Comparison of ENCODE assay signal across 9 mouse cellular contexts in the genomic region with DNA sequence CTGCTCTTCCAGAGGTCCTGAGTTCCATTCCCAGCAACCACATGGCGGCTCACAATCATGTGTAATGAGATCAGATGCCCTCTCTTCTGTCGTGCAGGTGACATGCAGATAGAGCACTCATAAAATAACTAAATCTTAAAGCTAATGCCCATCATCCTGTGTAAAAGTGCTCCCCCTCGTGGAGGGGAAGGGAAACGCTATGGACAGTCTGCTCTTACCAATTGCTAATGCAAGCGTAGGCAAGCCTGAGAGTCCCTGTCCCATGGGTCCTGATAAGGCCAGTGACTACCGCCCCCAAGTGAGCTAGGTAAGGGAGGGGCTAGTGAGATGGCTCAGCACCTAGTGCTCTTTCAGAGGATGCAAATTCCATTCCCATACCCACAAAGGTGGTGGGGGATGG. TPM values are rescaled to one million over a fixed set of nuclear protein-coding genes. Genes with fewer than 3 reads are reported as not detected.
A peak's percentile ranks its signal among the peaks of the same experiment; 100 is the strongest.
DNase-seq lines count a peak whose midpoint lies in the region; ATAC-seq and TF ChIP-seq lines count a peak whose summit lies in the region.
"Had no signal": no experiment of that assay in that cellular context is flagged by ENCODE, and none has a peak within 500 bp of the region (broad histone marks: within the 10 kb centered on the region; RNA-seq: fewer than 3 reads in every experiment).

No protein-coding gene starts in this region.

- peak; percentile 82 for DNase-seq in kidney, adult 18-20 months
- DNase-seq in ES-E14 (ENCODE audit: low read depth, low spot score): peak; percentile 73
- peak; percentile 86 for DNase-seq in c-Kit-positive CD71-negative TER-119-negative erythroid progenitor cells, embryonic 14.5 days (ENCODE audit: low read depth)
- peak; percentile 67 for DNase-seq in liver, embryonic 13.5 days

- H3K27ac ChIP-seq in kidney, embryonic 16.5 days (ENCODE audit: low read length): no peak overlapping the region
- H3K27ac ChIP-seq in ES-E14 (ENCODE audit: insufficient read depth, low read depth, low read length, poor library complexity, severe bottlenecking): no peak overlapping the region
- H3K27ac ChIP-seq in liver, embryonic 13.5 days: no peak overlapping the region
- H3K27ac ChIP-seq in small intestine, adult 2 months (ENCODE audit: insufficient read depth, low read depth, low read length): no peak overlapping the region
- H3K27ac ChIP-seq in hindbrain, embryonic 16.5 days (ENCODE audit: low read depth, low read length): no peak overlapping the region
- H3K27ac ChIP-seq: neural tube, embryonic 13.5 days had no signal

- H3K9ac ChIP-seq in kidney, embryonic 16.5 days (replicated peaks; ENCODE audit: low read length): no peak overlapping the region
- H3K9ac ChIP-seq in ES-E14 (ENCODE audit: insufficient read depth, low read depth, low read length, poor library complexity, severe bottlenecking): no peak overlapping the region
- no peak overlapping the region for H3K9ac ChIP-seq in liver, embryonic 13.5 days
- no peak overlapping the region for H3K9ac ChIP-seq in hindbrain, embryonic 16.5 days (ENCODE audit: low read depth, low read length)
- H3K9ac ChIP-seq: neural tube, embryonic 13.5 days had no signal

- 21% methylated on average over 6 of the region's 6 CpGs for WGBS in kidney, embryonic 16.5 days
- 5% methylated on average over 6 of the region's 6 CpGs for WGBS in liver, embryonic 13.5 days (ENCODE audit: insufficient replicate concordance)
- WGBS in small intestine, adult 2 months: 6% methylated on average over 6 of the region's 6 CpGs
- 22% methylated on average over 6 of the region's 6 CpGs for WGBS in hindbrain, embryonic 16.5 days

- no peaks in the 10 kb centered on the region for H3K4me1 ChIP-seq in kidney, embryonic 16.5 days (ENCODE audit: insufficient read depth, low read length)
- H3K4me1 ChIP-seq in ES-E14 (ENCODE audit: control insufficient read depth in 2 of 2, insufficient read depth in 2 of 2, low read length in 2 of 2, poor library complexity in 1 of 2): peaks cover 0 to 4% of the 10 kb centered on the region in 2 experiments; a peak in 1 of 4 replicates
- H3K4me1 ChIP-seq in liver, embryonic 13.5 days (replicated peaks): peaks cover 30% of the 10 kb centered on the region
- H3K4me1 ChIP-seq in small intestine, adult 2 months (ENCODE audit: control insufficient read depth, insufficient read depth, insufficient read length, low read length): peaks cover 2% of the 10 kb centered on the region; the same call in 1 of the 2 replicates
- H3K4me1 ChIP-seq in hindbrain, embryonic 16.5 days (ENCODE audit: control insufficient read depth, insufficient read depth, low read depth, low read length): no peaks in the 10 kb centered on the region
- H3K4me1 ChIP-seq: neural tube, embryonic 13.5 days had no signal

- H3K4me2 ChIP-seq in kidney, embryonic 16.5 days (replicated peaks; ENCODE audit: low read depth, low read length): no peak overlapping the region
- H3K4me2 ChIP-seq in liver, embryonic 13.5 days: no peak overlapping the region
- no peak overlapping the region for H3K4me2 ChIP-seq in hindbrain, embryonic 16.5 days (ENCODE audit: low read length)
- H3K4me2 ChIP-seq: neural tube, embryonic 13.5 days had no signal

- H3K36me3 ChIP-seq in kidney, embryonic 16.5 days (ENCODE audit: insufficient read depth, low read length): peaks cover 56% of the 10 kb centered on the region
- H3K36me3 ChIP-seq in ES-E14 (ENCODE audit: control insufficient read depth, insufficient read depth, low read length, poor library complexity, severe bottlenecking): peaks cover 7% of the 10 kb centered on the region; the same call in 1 of the 2 replicates
- peaks cover 39% of the 10 kb centered on the region for H3K36me3 ChIP-seq in liver, embryonic 13.5 days
- peaks cover 21% of the 10 kb centered on the region for H3K36me3 ChIP-seq in small intestine, adult 2 months (ENCODE audit: control insufficient read depth, insufficient read depth, low read length)
- peaks cover 13% of the 10 kb centered on the region for H3K36me3 ChIP-seq in hindbrain, embryonic 16.5 days (ENCODE audit: control insufficient read depth, insufficient read depth, low read length)

- H3K27me3 ChIP-seq in kidney, embryonic 16.5 days (ENCODE audit: insufficient read depth, low read length): no peaks in the 10 kb centered on the region
- H3K27me3 ChIP-seq in liver, embryonic 13.5 days: no peaks in the 10 kb centered on the region
- H3K27me3 ChIP-seq in small intestine, adult 2 months (ENCODE audit: control insufficient read depth, insufficient read depth, low read length): no peaks in the 10 kb centered on the region
- H3K27me3 ChIP-seq in hindbrain, embryonic 16.5 days (replicated peaks; ENCODE audit: control insufficient read depth, insufficient read depth, low read length): no peaks in the 10 kb centered on the region
- H3K27me3 ChIP-seq: neural tube, embryonic 13.5 days had no signal

- TF ChIP-seq CTCF in small intestine, adult 2 months (IDR thresholded peaks at IDR 0.05; ENCODE audit: extremely low read depth, insufficient read length, insufficient replicate concordance, low read depth, low read length): peak; percentile 48; the same call in 1 of the 2 replicates

- H3K4me3 ChIP-seq in kidney, embryonic 16.5 days (ENCODE audit: low read length): no peak overlapping the region
- H3K4me3 ChIP-seq in ES-E14 (ENCODE audit: insufficient read depth in 1 of 2, low read depth in 1 of 2, low read length in 2 of 2, poor library complexity in 1 of 2, severe bottlenecking in 1 of 2): no peak overlapping the region
- no peak overlapping the region for H3K4me3 ChIP-seq in liver, embryonic 13.5 days (replicated peaks)
- H3K4me3 ChIP-seq in small intestine, adult 2 months (ENCODE audit: low read depth, low read length): no peak overlapping the region
- H3K4me3 ChIP-seq in hindbrain, embryonic 16.5 days (ENCODE audit: low read length): no peak overlapping the region
- H3K4me3 ChIP-seq: neural tube, embryonic 13.5 days had no signal

- TF ChIP-seq POLR2A in small intestine, adult 2 months (IDR thresholded peaks at IDR 0.05; ENCODE audit: low read depth, low read length): no peak

- ATAC-seq in kidney, embryonic 16.5 days (ENCODE audit: low FRiP score, low TSS enrichment): no peak; the same call in 1 of the 2 replicates
- ATAC-seq in granulocyte monocyte progenitor cell, adult 5-6 weeks (replicated peaks; ENCODE audit: poor library complexity, severe bottlenecking): peak; percentile 67
- ATAC-seq in liver, embryonic 13.5 days (ENCODE audit: low read depth): peak; percentile 60
- no peak for ATAC-seq in hindbrain, embryonic 16.5 days

- H3K9me3 ChIP-seq in kidney, embryonic 16.5 days (ENCODE audit: low read length): no peaks in the 10 kb centered on the region
- no peaks in the 10 kb centered on the region for H3K9me3 ChIP-seq in ES-E14 (ENCODE audit: control insufficient read depth, insufficient read depth, low read depth, low read length)
- no peaks in the 10 kb centered on the region for H3K9me3 ChIP-seq in liver, embryonic 13.5 days (replicated peaks)
- H3K9me3 ChIP-seq in hindbrain, embryonic 16.5 days (ENCODE audit: control insufficient read depth, low read length): no peaks in the 10 kb centered on the region
- H3K9me3 ChIP-seq: neural tube, embryonic 13.5 days had no signal

- in situ Hi-C loops in ES-E14 (cut with MboI; ENCODE audit: low sequenced_read_pairs in 2 of 2, unreplicated experiment in 2 of 2): no loop called here

RNA-seq across cellular contexts. Expression of a gene that starts 3.2 kb away (rescaled TPM):
- polyA plus RNA-seq in kidney, embryonic 16.5 days (2015; fragmentation: Nextera tagmentation; extraction: Ambion mirVana): 4.0 and 6.0 TPM in 2 replicates
- total RNA-seq in ES-E14 (2012; rRNA removed): 1.0 and 2.0 TPM in 2 replicates
- total RNA-seq in granulocyte monocyte progenitor cell, adult 5-6 weeks (2014; fragmentation: Nextera tagmentation): 2.1 TPM in 1 of 2 replicates, not detected in the other
- not detected in 2 replicates for total RNA-seq in granulocyte monocyte progenitor cell, adult 5-6 weeks (2017)
- polyA plus RNA-seq in liver, embryonic 13.5 days (2015; fragmentation: Nextera tagmentation; extraction: Ambion mirVana): 0.30 and 0.34 TPM in 2 replicates
- polyA plus RNA-seq in small intestine, adult 2 months (2012; rRNA removed): 1.8 and 2.3 TPM in 2 replicates
- 8.3 and 9.5 TPM in 2 replicates for polyA plus RNA-seq in hindbrain, embryonic 16.5 days (2015; fragmentation: Nextera tagmentation; extraction: Ambion mirVana)

RNA-seq across cellular contexts. Expression of a gene that starts 9.3 kb away (rescaled TPM):
- 47.3 and 53.7 TPM in 2 replicates for polyA plus RNA-seq in kidney, embryonic 16.5 days (2015; fragmentation: Nextera tagmentation; extraction: Ambion mirVana)
- total RNA-seq in ES-E14 (2012; rRNA removed): 13.6 and 26.4 TPM in 2 replicates
- 41.9 and 45.1 TPM in 2 replicates for total RNA-seq in granulocyte monocyte progenitor cell, adult 5-6 weeks (2014; fragmentation: Nextera tagmentation)
- total RNA-seq in granulocyte monocyte progenitor cell, adult 5-6 weeks (2017): 20.4 and 23.3 TPM in 2 replicates
- polyA plus RNA-seq in liver, embryonic 13.5 days (2015; fragmentation: Nextera tagmentation; extraction: Ambion mirVana): 10.4 and 12.0 TPM in 2 replicates
- 17.3 and 22.0 TPM in 2 replicates for polyA plus RNA-seq in small intestine, adult 2 months (2012; rRNA removed)
- polyA plus RNA-seq in hindbrain, embryonic 16.5 days (2015; fragmentation: Nextera tagmentation; extraction: Ambion mirVana): 19.9 and 23.5 TPM in 2 replicates

RNA-seq across cellular contexts. Expression of a gene that starts 10.3 kb away (rescaled TPM):
- polyA plus RNA-seq in kidney, embryonic 16.5 days (2015; fragmentation: Nextera tagmentation; extraction: Ambion mirVana): 0.23 and 0.29 TPM in 2 replicates
- 0.13 and 0.16 TPM in 2 replicates for total RNA-seq in ES-E14 (2012; rRNA removed)
- total RNA-seq in granulocyte monocyte progenitor cell, adult 5-6 weeks (2014; fragmentation: Nextera tagmentation): 0.88 TPM in 1 of 2 replicates, not detected in the other
- not detected in 2 replicates for total RNA-seq in granulocyte monocyte progenitor cell, adult 5-6 weeks (2017)
- 0.05 and 0.07 TPM in 2 replicates for polyA plus RNA-seq in liver, embryonic 13.5 days (2015; fragmentation: Nextera tagmentation; extraction: Ambion mirVana)
- 5.5 and 8.0 TPM in 2 replicates for polyA plus RNA-seq in small intestine, adult 2 months (2012; rRNA removed)
- 6.8 and 8.1 TPM in 2 replicates for polyA plus RNA-seq in hindbrain, embryonic 16.5 days (2015; fragmentation: Nextera tagmentation; extraction: Ambion mirVana)

RNA-seq across cellular contexts. Expression of a gene that starts 14.9 kb away (rescaled TPM):
- polyA plus RNA-seq in kidney, embryonic 16.5 days (2015; fragmentation: Nextera tagmentation; extraction: Ambion mirVana): 81.8 and 83.1 TPM in 2 replicates
- 55.9 and 62.7 TPM in 2 replicates for total RNA-seq in ES-E14 (2012; rRNA removed)
- total RNA-seq in granulocyte monocyte progenitor cell, adult 5-6 weeks (2014; fragmentation: Nextera tagmentation): 36.6 and 50.1 TPM in 2 replicates
- total RNA-seq in granulocyte monocyte progenitor cell, adult 5-6 weeks (2017): 19.1 and 19.3 TPM in 2 replicates
- 24.9 and 27.0 TPM in 2 replicates for polyA plus RNA-seq in liver, embryonic 13.5 days (2015; fragmentation: Nextera tagmentation; extraction: Ambion mirVana)
- polyA plus RNA-seq in small intestine, adult 2 months (2012; rRNA removed): 210 and 330 TPM in 2 replicates
- 122 and 128 TPM in 2 replicates for polyA plus RNA-seq in hindbrain, embryonic 16.5 days (2015; fragmentation: Nextera tagmentation; extraction: Ambion mirVana)

RNA-seq across cellular contexts. Expression of a gene that starts 15.5 kb away (rescaled TPM):
- polyA plus RNA-seq in kidney, embryonic 16.5 days (2015; fragmentation: Nextera tagmentation; extraction: Ambion mirVana): 185 and 190 TPM in 2 replicates
- 21.4 and 22.8 TPM in 2 replicates for total RNA-seq in ES-E14 (2012; rRNA removed)
- 52.2 and 64.9 TPM in 2 replicates for total RNA-seq in granulocyte monocyte progenitor cell, adult 5-6 weeks (2014; fragmentation: Nextera tagmentation)
- 13.8 and 15.2 TPM in 2 replicates for total RNA-seq in granulocyte monocyte progenitor cell, adult 5-6 weeks (2017)
- polyA plus RNA-seq in liver, embryonic 13.5 days (2015; fragmentation: Nextera tagmentation; extraction: Ambion mirVana): 86.1 and 93.6 TPM in 2 replicates
- 66.7 and 147 TPM in 2 replicates for polyA plus RNA-seq in small intestine, adult 2 months (2012; rRNA removed)
- 281 and 296 TPM in 2 replicates for polyA plus RNA-seq in hindbrain, embryonic 16.5 days (2015; fragmentation: Nextera tagmentation; extraction: Ambion mirVana)

Comparison
In these comparisons a context has a peak if more than half of its experiments do, and no peak if none do; other contexts are left out.
1. ATAC-seq: peak in granulocyte monocyte progenitor cell, adult 5-6 weeks (single experiment) and liver, embryonic 13.5 days (single experiment); none in kidney, embryonic 16.5 days (single experiment) and hindbrain, embryonic 16.5 days (single experiment).
2. Peak in every context shown above with its lines, with median percentiles within 50 percentile points of each other: DNase-seq.